ENCODE assay signal across 8 mouse cellular contexts in the genomic region with DNA sequence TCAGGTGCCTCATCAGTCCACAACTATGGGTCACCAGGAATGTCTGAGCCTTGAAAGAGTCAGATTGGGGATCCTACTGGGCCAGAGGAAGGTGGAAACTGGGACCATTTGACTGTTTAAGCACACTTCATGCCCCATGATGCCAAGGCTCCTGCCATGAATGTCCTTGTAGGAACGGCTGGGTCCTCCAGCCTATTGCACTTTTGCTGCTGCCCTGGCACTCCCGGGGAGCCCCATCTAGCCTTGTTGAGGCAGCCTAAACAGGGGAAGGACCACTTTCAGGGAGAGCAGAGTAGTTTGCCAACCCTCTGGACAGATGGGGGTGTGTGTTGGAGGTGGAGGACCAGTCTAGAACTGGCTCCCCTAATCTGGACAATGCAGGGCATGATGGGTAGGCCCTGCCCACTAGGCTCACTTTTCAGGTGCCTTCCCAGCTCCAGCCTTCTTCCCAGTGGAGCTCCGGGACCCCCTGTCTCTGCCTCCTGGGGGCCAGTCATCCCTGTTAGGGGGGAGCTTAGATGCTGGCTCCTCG. TPM values are rescaled to one million over a fixed set of nuclear protein-coding genes. Genes with fewer than 3 reads are reported as not detected.
A peak's percentile ranks its signal among the peaks of the same experiment; 100 is the strongest.
DNase-seq lines count a peak whose midpoint lies in the region; ATAC-seq and TF ChIP-seq lines count a peak whose summit lies in the region.

A gene (minus strand): TSS at position 482 of the 532 bp plus-strand sequence.

- no peak for TF ChIP-seq CTCF in gastrocnemius, adult 2 months (IDR thresholded peaks at IDR 0.05)

- 89% methylated on average over 4 of the region's 4 CpGs for WGBS in hindbrain, embryonic 13.5 days
- 75% methylated on average over 4 of the region's 4 CpGs for WGBS in liver, embryonic 13.5 days (ENCODE audit: insufficient replicate concordance)
- WGBS in stomach, embryonic 14.5 days, result 89% methylated on average over 4 of the region's 4 CpGs

- no peak for ATAC-seq in hindbrain, embryonic 13.5 days (ENCODE audit: low FRiP score)
- ATAC-seq in liver, embryonic 13.5 days (ENCODE audit: low read depth), result no peak
- no peak for ATAC-seq in stomach, embryonic 14.5 days (ENCODE audit: insufficient number of reproducible peaks, insufficient read depth, low FRiP score, low read depth)

- H3K4me2 ChIP-seq in hindbrain, embryonic 13.5 days, result no peak within 1 kb of the TSS
- H3K4me2 ChIP-seq in liver, embryonic 13.5 days, result no peak within 1 kb of the TSS
- H3K4me2 ChIP-seq in stomach, embryonic 14.5 days (replicated peaks; ENCODE audit: low read depth, low read length), result no peak within 1 kb of the TSS

- H3K4me3 ChIP-seq in gastrocnemius, adult 2 months, result no peak within 1 kb of the TSS
- no peak within 1 kb of the TSS for H3K4me3 ChIP-seq in hindbrain, embryonic 13.5 days
- no peak within 1 kb of the TSS for H3K4me3 ChIP-seq in liver, embryonic 13.5 days (replicated peaks)
- H3K4me3 ChIP-seq in stomach, embryonic 14.5 days (ENCODE audit: low read depth, low read length), result no peak within 1 kb of the TSS

- no peak within 1 kb of the TSS for H3K27ac ChIP-seq in gastrocnemius, adult 2 months
- H3K27ac ChIP-seq in hindbrain, embryonic 13.5 days, result no peak within 1 kb of the TSS
- H3K27ac ChIP-seq in liver, embryonic 13.5 days, result no peak within 1 kb of the TSS
- H3K27ac ChIP-seq in stomach, embryonic 14.5 days (ENCODE audit: low read length), result no peak within 1 kb of the TSS

- peaks cover 27% of the 10 kb centered on the region for H3K4me1 ChIP-seq in hindbrain, embryonic 13.5 days (replicated peaks)
- peaks cover 38% of the 10 kb centered on the region for H3K4me1 ChIP-seq in liver, embryonic 13.5 days (replicated peaks)
- H3K4me1 ChIP-seq in stomach, embryonic 14.5 days (ENCODE audit: control insufficient read depth, insufficient read depth, low read length), result peaks cover 9% of the 10 kb centered on the region

- peak in 1 of 2 experiments; percentile 8 for DNase-seq in layer of hippocampus, adult 8-10 months (ENCODE audit: low spot score in 2 of 2)
- no peak for DNase-seq in layer of hippocampus, adult 9-10 months (ENCODE audit: low spot score)
- DNase-seq in adrenal gland, postnatal 14 days, result no peak
- no peak for DNase-seq in gastrocnemius, adult 2 months
- DNase-seq in liver, embryonic 13.5 days, result no peak
- DNase-seq in right cerebral cortex, adult 18-20 months, result no peak

- intact Hi-C loops in gastrocnemius, adult 2 months (cut with DNase I), result loop anchor here (5.0 kb wide), 1 partner anchor 172 kb away; no protein-coding TSS in a partner anchor

- no peaks in the 10 kb centered on the region for H3K27me3 ChIP-seq in hindbrain, embryonic 13.5 days
- no peaks in the 10 kb centered on the region for H3K27me3 ChIP-seq in liver, embryonic 13.5 days
- H3K27me3 ChIP-seq in stomach, embryonic 14.5 days (ENCODE audit: control insufficient read depth, insufficient read depth, low read length), result no peaks in the 10 kb centered on the region

- no peaks in the 10 kb centered on the region for H3K9me3 ChIP-seq in hindbrain, embryonic 13.5 days
- no peaks in the 10 kb centered on the region for H3K9me3 ChIP-seq in liver, embryonic 13.5 days (replicated peaks)
- H3K9me3 ChIP-seq in stomach, embryonic 14.5 days (ENCODE audit: control insufficient read depth, low read depth, low read length), result no peaks in the 10 kb centered on the region

- no peak within 1 kb of the TSS for H3K9ac ChIP-seq in hindbrain, embryonic 13.5 days
- 0 out of 2 replicates have a peak within 1 kb of the TSS, but pooled peaks have one; percentile 3 for H3K9ac ChIP-seq in liver, embryonic 13.5 days
- H3K9ac ChIP-seq in stomach, embryonic 14.5 days (replicated peaks; ENCODE audit: low read depth, low read length), result no peak within 1 kb of the TSS

- peaks cover 68% of the 10 kb centered on the region for H3K36me3 ChIP-seq in hindbrain, embryonic 13.5 days
- peaks cover 55% of the 10 kb centered on the region for H3K36me3 ChIP-seq in liver, embryonic 13.5 days
- peaks cover 58% of the 10 kb centered on the region for H3K36me3 ChIP-seq in stomach, embryonic 14.5 days (ENCODE audit: control insufficient read depth, insufficient read depth, low read length)

RNA-seq across cellular contexts. Expression of the gene that starts here (rescaled TPM):
- 10 to 100 TPM; 69.9 to 90.4 (median 73.4) TPM for total RNA-seq in layer of hippocampus, adult 8-10 months (2022)
- 68.8 and 77.5 TPM in 2 replicates for total RNA-seq in adrenal gland, postnatal 14 days (2021)
- total RNA-seq in gastrocnemius, adult 2 months (2021), result 10 to 100 TPM; 26.1 to 29.1 TPM
- polyA plus RNA-seq in hindbrain, embryonic 13.5 days (2015; fragmentation: Nextera tagmentation; extraction: Ambion mirVana), result 61.3 and 67.1 TPM in 2 replicates
- 19.8 and 22.1 TPM in 2 replicates for polyA plus RNA-seq in liver, embryonic 13.5 days (2015; fragmentation: Nextera tagmentation; extraction: Ambion mirVana)
- 56.3 and 56.8 TPM in 2 replicates for polyA plus RNA-seq in stomach, embryonic 14.5 days (2014; fragmentation: Nextera tagmentation; extraction: Ambion mirVana)
